8 mouse cellular contexts compared by ENCODE assay signal in the genomic region with DNA sequence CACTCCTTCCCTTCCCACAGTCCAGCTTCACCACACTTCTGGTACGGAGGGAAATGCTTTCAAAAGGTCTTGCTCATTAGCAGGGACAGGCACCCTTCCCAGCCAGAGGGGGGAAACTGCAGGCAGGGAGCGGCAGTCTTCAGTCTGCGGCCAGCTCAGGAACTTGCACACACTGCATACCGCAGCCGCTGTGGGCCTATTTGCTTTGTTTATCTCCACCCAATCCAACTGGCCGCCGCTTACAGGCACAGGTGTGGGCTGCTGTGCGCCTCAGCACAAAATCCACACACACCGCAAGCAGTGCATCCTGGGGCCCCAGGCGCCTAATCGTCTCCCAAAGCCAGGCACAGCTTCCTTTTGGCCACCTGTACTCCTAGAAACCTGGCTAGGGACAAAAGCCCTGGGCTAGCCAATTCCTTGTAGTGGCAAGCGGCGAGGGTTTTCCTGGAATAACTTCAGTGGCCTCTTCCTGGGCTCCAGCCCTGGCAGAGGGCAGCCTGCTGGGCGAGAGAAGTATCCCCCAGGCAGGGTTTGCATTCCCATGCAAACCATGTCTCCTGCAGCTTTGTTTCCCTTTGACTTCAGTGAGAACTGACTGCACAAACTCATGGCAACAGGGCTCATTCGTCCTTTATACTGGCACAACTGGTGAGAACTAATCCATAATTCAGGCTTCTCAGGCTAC. TPM values are rescaled to one million over a fixed set of nuclear protein-coding genes. Genes with fewer than 3 reads are reported as not detected.
DNase-seq lines count a peak whose midpoint lies in the region; ATAC-seq lines count a peak whose summit lies in the region.

No protein-coding gene starts in this region.

- H3K4me2 ChIP-seq in heart, embryonic 15.5 days, result peak overlapping the region; percentile 8; the same call in 1 of the 2 replicates
- peak overlapping the region; percentile 29 for H3K4me2 ChIP-seq in hindbrain, embryonic 14.5 days (replicated peaks)
- H3K4me2 ChIP-seq in lung, embryonic 15.5 days, result peak overlapping the region; percentile 46
- peak overlapping the region; percentile 42 for H3K4me2 ChIP-seq in stomach, embryonic 15.5 days

- no peak overlapping the region for H3K9ac ChIP-seq in heart, embryonic 15.5 days
- no peak overlapping the region for H3K9ac ChIP-seq in hindbrain, embryonic 14.5 days
- H3K9ac ChIP-seq in lung, embryonic 15.5 days, result peak overlapping the region; percentile 19; the same call in 1 of the 2 replicates
- H3K9ac ChIP-seq in stomach, embryonic 15.5 days, result no peak overlapping the region

- no peak for ATAC-seq in heart, embryonic 15.5 days (replicated peaks; ENCODE audit: insufficient number of reproducible peaks, insufficient read depth, low FRiP score, low read depth)
- peak; percentile 52 for ATAC-seq in hindbrain, embryonic 14.5 days (ENCODE audit: low FRiP score)
- peak; percentile 73 for ATAC-seq in lung, embryonic 15.5 days (ENCODE audit: borderline replicate concordance, extremely low read depth, low FRiP score, low TSS enrichment)
- peak; percentile 91 for ATAC-seq in stomach, embryonic 15.5 days (ENCODE audit: insufficient read depth, low FRiP score, low read depth)

- H3K27ac ChIP-seq in heart, embryonic 15.5 days, result no peak overlapping the region
- H3K27ac ChIP-seq in hindbrain, embryonic 14.5 days, result no peak overlapping the region
- peak overlapping the region; percentile 20 for H3K27ac ChIP-seq in lung, embryonic 15.5 days
- H3K27ac ChIP-seq in stomach, embryonic 15.5 days, result peak overlapping the region; percentile 83

- H3K4me1 ChIP-seq in heart, embryonic 15.5 days (replicated peaks), result peaks cover 3% of the 10 kb centered on the region; the same call in 1 of the 2 replicates
- H3K4me1 ChIP-seq in hindbrain, embryonic 14.5 days (replicated peaks; ENCODE audit: control insufficient read depth, insufficient read depth, low read length), result 0 out of 2 replicates have a peak, but pooled peaks cover 2% of the 10 kb centered on the region
- H3K4me1 ChIP-seq in lung, embryonic 15.5 days, result no peaks in the 10 kb centered on the region
- peaks cover 6% of the 10 kb centered on the region; the same call in 1 of the 2 replicates for H3K4me1 ChIP-seq in stomach, embryonic 15.5 days

- DNase-seq in heart, adult 9 months (ENCODE audit: low spot score in 2 of 2), result no peak
- DNase-seq in hindbrain, embryonic 14.5 days (ENCODE audit: low spot score), result no peak
- DNase-seq in layer of hippocampus, adult 11-12 months (ENCODE audit: low spot score), result no peak
- no peak for DNase-seq in cerebellum, adult 9-11 months
- no peak for DNase-seq in testis, postnatal 14 days (ENCODE audit: low spot score)

- 0 out of 2 replicates have a peak, but pooled peaks cover 2% of the 10 kb centered on the region for H3K27me3 ChIP-seq in heart, embryonic 15.5 days
- no peaks in the 10 kb centered on the region for H3K27me3 ChIP-seq in hindbrain, embryonic 14.5 days (ENCODE audit: control insufficient read depth, insufficient read depth, low read length)
- peaks cover 7% of the 10 kb centered on the region; the same call in 1 of the 2 replicates for H3K27me3 ChIP-seq in lung, embryonic 15.5 days
- H3K27me3 ChIP-seq in stomach, embryonic 15.5 days (replicated peaks), result no peaks in the 10 kb centered on the region

- no peak overlapping the region for H3K4me3 ChIP-seq in heart, embryonic 15.5 days
- H3K4me3 ChIP-seq in hindbrain, embryonic 14.5 days (replicated peaks; ENCODE audit: low read length), result no peak overlapping the region
- peak overlapping the region; percentile 23 for H3K4me3 ChIP-seq in lung, embryonic 15.5 days
- peak overlapping the region; percentile 34 for H3K4me3 ChIP-seq in stomach, embryonic 15.5 days (replicated peaks)

- H3K36me3 ChIP-seq in heart, embryonic 15.5 days, result no peaks in the 10 kb centered on the region
- no peaks in the 10 kb centered on the region for H3K36me3 ChIP-seq in hindbrain, embryonic 14.5 days (replicated peaks; ENCODE audit: control insufficient read depth, insufficient read depth)
- H3K36me3 ChIP-seq in lung, embryonic 15.5 days, result no peaks in the 10 kb centered on the region
- no peaks in the 10 kb centered on the region for H3K36me3 ChIP-seq in stomach, embryonic 15.5 days

- H3K9me3 ChIP-seq in heart, embryonic 15.5 days (replicated peaks), result no peaks in the 10 kb centered on the region
- no peaks in the 10 kb centered on the region for H3K9me3 ChIP-seq in hindbrain, embryonic 14.5 days (ENCODE audit: control insufficient read depth, low read length)
- H3K9me3 ChIP-seq in lung, embryonic 15.5 days, result no peaks in the 10 kb centered on the region
- H3K9me3 ChIP-seq in stomach, embryonic 15.5 days, result no peaks in the 10 kb centered on the region

- 18% methylated on average over 15 of the region's 15 CpGs for WGBS in heart, embryonic 15.5 days
- 16% methylated on average over 15 of the region's 15 CpGs for WGBS in hindbrain, embryonic 14.5 days
- WGBS in lung, embryonic 15.5 days, result 13% methylated on average over 15 of the region's 15 CpGs
- WGBS in stomach, embryonic 15.5 days, result 12% methylated on average over 15 of the region's 15 CpGs

RNA-seq across cellular contexts. Expression of gene Atp7b, which starts 20.5 kb away (rescaled TPM):
- polyA plus RNA-seq in heart, embryonic 15.5 days (2015; fragmentation: Nextera tagmentation; extraction: Ambion mirVana), result 0.67 and 2.1 TPM in 2 replicates
- 1.9 and 2.0 TPM in 2 replicates for polyA plus RNA-seq in hindbrain, embryonic 14.5 days (2014; fragmentation: Nextera tagmentation; extraction: Ambion mirVana)
- polyA plus RNA-seq in lung, embryonic 15.5 days (2015; fragmentation: Nextera tagmentation; extraction: Ambion mirVana), result 2.4 and 2.7 TPM in 2 replicates
- 8.4 and 9.5 TPM in 2 replicates for polyA plus RNA-seq in stomach, embryonic 15.5 days (2015; fragmentation: Nextera tagmentation; extraction: Ambion mirVana)

RNA-seq across cellular contexts. Expression of gene Alg11, which starts 20.9 kb away (rescaled TPM):
- 14.6 and 17.0 TPM in 2 replicates for polyA plus RNA-seq in heart, embryonic 15.5 days (2015; fragmentation: Nextera tagmentation; extraction: Ambion mirVana)
- polyA plus RNA-seq in hindbrain, embryonic 14.5 days (2014; fragmentation: Nextera tagmentation; extraction: Ambion mirVana), result 34.1 and 41.6 TPM in 2 replicates
- polyA plus RNA-seq in lung, embryonic 15.5 days (2015; fragmentation: Nextera tagmentation; extraction: Ambion mirVana), result 27.3 and 29.8 TPM in 2 replicates
- polyA plus RNA-seq in stomach, embryonic 15.5 days (2015; fragmentation: Nextera tagmentation; extraction: Ambion mirVana), result 31.0 and 38.2 TPM in 2 replicates

Comparison
In these comparisons a context has a peak if more than half of its experiments do, and no peak if none do; other contexts are left out.
1. H3K27ac ChIP-seq: peak in lung, embryonic 15.5 days (single experiment) and stomach, embryonic 15.5 days (single experiment); none in heart, embryonic 15.5 days (single experiment) and hindbrain, embryonic 14.5 days (single experiment).
2. H3K4me3 ChIP-seq: peak in lung, embryonic 15.5 days (single experiment) and stomach, embryonic 15.5 days (single experiment); none in heart, embryonic 15.5 days (single experiment) and hindbrain, embryonic 14.5 days (single experiment).
3. Peak in every context shown above with its lines, with median percentiles within 50 percentile points of each other: H3K4me2 ChIP-seq.